Mouse (Mus musculus) liver, postnatal 0 days (tissue): Measurements from ENCODE around the gene Grm4. TPM values are rescaled to one million over a fixed set of nuclear protein-coding genes. Genes with fewer than 3 reads are reported as not detected.

Experiments used
- ATAC-seq: fragments of 200-750 bp; cut with Nextera tagmentation; 2 replicates; pipeline ENCODE4 v1.8.0; 2017; ENCODE audit warnings: mild to moderate bottlenecking, moderate library complexity
- DNase-seq: peaks from one replicate; pipeline ENCODE4 v3.0.0-alpha.2; 2016
- H3K27ac ChIP-seq: fragments of 300-500 bp; sonication (generic); 2 replicates; pipeline ENCODE4 v1.5.1; 2014; ENCODE audit warnings: antibody characterized with exemption, moderate library complexity, mild to moderate bottlenecking, low read depth
- H3K27me3 ChIP-seq: fragments of 300-500 bp; sonication (generic); 2 replicates; pipeline ENCODE4 v1.6.1; 2014; ENCODE audit warnings: low read length, control low read depth, mixed read lengths; ENCODE audit not compliant: insufficient read depth
- H3K36me3 ChIP-seq: fragments of 300-500 bp; sonication (generic); replicated peaks from 2 replicates; pipeline ENCODE4 v1.6.1; 2014; ENCODE audit warnings: mild to moderate bottlenecking, control low read depth, low read length, moderate library complexity, mixed read lengths; ENCODE audit not compliant: insufficient read depth
- H3K4me1 ChIP-seq: fragments of 300-500 bp; sonication (generic); 2 replicates; pipeline ENCODE4 v1.6.1; 2014; ENCODE audit warnings: antibody characterized with exemption, mild to moderate bottlenecking, control low read depth; ENCODE audit not compliant: insufficient read depth
- H3K4me2 ChIP-seq: fragments of 300-500 bp; sonication (generic); 2 replicates; pipeline ENCODE4 v1.6.1; 2014; ENCODE audit warnings: low read depth, mild to moderate bottlenecking, low read length, moderate library complexity, mixed read lengths
- H3K4me3 ChIP-seq: fragments of 300-500 bp; sonication (generic); 2 replicates; pipeline ENCODE4 v1.5.1; 2014; ENCODE audit warnings: low read depth, low read length
- H3K9ac ChIP-seq: fragments of 300-500 bp; sonication (generic); replicated peaks from 2 replicates; pipeline ENCODE4 v1.6.1; 2014; ENCODE audit warnings: mild to moderate bottlenecking, moderate library complexity
- H3K9me3 ChIP-seq: fragments of 300-500 bp; sonication (generic); 2 replicates; pipeline ENCODE4 v1.6.1; 2016; ENCODE audit warnings: mild to moderate bottlenecking, control low read depth, low read length, mixed read lengths
- CTCF ChIP-seq: sonication (generic); IDR thresholded peaks from 2 replicates; pipeline ENCODE4 v1.5.1; 2016; ENCODE audit warnings: antibody characterized with exemption, low read depth
- EP300 ChIP-seq: IDR thresholded peaks from 2 replicates; pipeline ENCODE4 v1.6.1; 2016; ENCODE audit warnings: antibody characterized with exemption, low read depth, mild to moderate bottlenecking
- WGBS: fragments of 180-500 bp; shearing (Covaris S2); extraction: QIAGEN DNeasy Blood & Tissue Kit; methylation state at CpG from one replicate; pipeline ENCODE4 v1.1.7; 2014; ENCODE audit not compliant: insufficient replicate concordance; 5-methylcytosine and 5-hydroxymethylcytosine counted together
- polyA plus RNA-seq: library from polyadenylated mRNA; unstranded; fragments of >200 nt; fragmentation: Nextera tagmentation; extraction: Ambion mirVana; gene quantifications from 2 replicates; pipeline ENCODE4 v1.2.1, GENCODE M21; 2015

Grm4 gene
- polyA plus RNA-seq, 1 experiment from 2014 or later: not detected

GRCm38 (mm10) chr17:27552215-27553201, 31.3 kb upstream of the Grm4 start:
- Histone ChIP-seq H3K9me3 (no peaks in the 10 kb centered on the region), H3K4me1 (peaks cover 40% of the 10 kb centered on the region), H3K27ac (peak overlapping the region; percentile 68), H3K4me3 (no peak overlapping the region), H3K27me3 (no peaks in the 10 kb centered on the region), H3K36me3 (no peaks in the 10 kb centered on the region), H3K4me2 (no peak overlapping the region), H3K9ac (no peak overlapping the region)
- ATAC-seq (no peak), DNase-seq (no peak)
- WGBS: 47% methylated on average over 23 of the region's 23 CpGs
- no peak for TF ChIP-seq EP300
- no peak for TF ChIP-seq CTCF

GRCm38 (mm10) chr17:27551393-27551940, 30.3 kb upstream of the Grm4 start:
- Histone ChIP-seq H3K4me2 (no peak overlapping the region), H3K4me3 (no peak overlapping the region), H3K36me3 (no peaks in the 10 kb centered on the region), H3K27me3 (peaks cover 2% of the 10 kb centered on the region), H3K9ac (no peak overlapping the region), H3K4me1 (peaks cover 40% of the 10 kb centered on the region), H3K9me3 (no peaks in the 10 kb centered on the region), H3K27ac (no peak overlapping the region)
- TF ChIP-seq EP300 (no peak), CTCF (peak; percentile 30; the same call in 1 of the 2 replicates)
- WGBS: 50% methylated on average over 10 of the region's 10 CpGs
- ATAC-seq (no peak), DNase-seq (no peak)

GRCm38 (mm10) chr17:27549234-27549633, 28.0 kb upstream of the Grm4 start:
- WGBS: 61% methylated on average over 8 of the region's 8 CpGs
- DNase-seq: no peak
- no peak overlapping the region for H3K27ac ChIP-seq
- no peak overlapping the region for H3K4me2 ChIP-seq
- no peak overlapping the region for H3K4me3 ChIP-seq
- peaks cover 25% of the 10 kb centered on the region for H3K4me1 ChIP-seq
- no peak overlapping the region for H3K9ac ChIP-seq
- H3K9me3 ChIP-seq: no peaks in the 10 kb centered on the region
- H3K36me3 ChIP-seq: no peaks in the 10 kb centered on the region
- H3K27me3 ChIP-seq: peaks cover 9% of the 10 kb centered on the region
- no peak for ATAC-seq
- TF ChIP-seq CTCF (no peak), EP300 (no peak)

- Histone ChIP-seq H3K4me3 (no peak overlapping the region), H3K9me3 (no peaks in the 10 kb centered on the region), H3K36me3 (no peaks in the 10 kb centered on the region), H3K4me2 (no peak overlapping the region), H3K27me3 (peaks cover 9% of the 10 kb centered on the region), H3K4me1 (peaks cover 16% of the 10 kb centered on the region), H3K9ac (no peak overlapping the region), H3K27ac (no peak overlapping the region)
- ATAC-seq (peak; percentile 52; the same call in 1 of the 2 replicates), DNase-seq (no peak)
- TF ChIP-seq EP300 (no peak), CTCF (no peak)
- WGBS: 64% methylated on average over 9 of the region's 9 CpGs
These were observed 26.2 kb upstream of the Grm4 start for GRCm38 (mm10) chr17:27547253-27547868.

GRCm38 (mm10) chr17:27546574-27547085, 25.4 kb upstream of the Grm4 start:
- ATAC-seq (no peak), DNase-seq (no peak)
- no peak overlapping the region for H3K9ac ChIP-seq
- H3K27me3 ChIP-seq: peaks cover 9% of the 10 kb centered on the region
- no peak overlapping the region for H3K4me3 ChIP-seq
- H3K4me2 ChIP-seq: no peak overlapping the region
- WGBS: 71% methylated on average over 7 of the region's 7 CpGs
- no peaks in the 10 kb centered on the region for H3K36me3 ChIP-seq
- TF ChIP-seq EP300 (no peak), CTCF (no peak)
- no peak overlapping the region for H3K27ac ChIP-seq
- no peaks in the 10 kb centered on the region for H3K9me3 ChIP-seq
- H3K4me1 ChIP-seq: peaks cover 8% of the 10 kb centered on the region; the same call in 1 of the 2 replicates

GRCm38 (mm10) chr17:27545991-27546390, 24.8 kb upstream of the Grm4 start:
- Histone ChIP-seq H3K9ac (no peak overlapping the region), H3K4me3 (no peak overlapping the region), H3K4me1 (peaks cover 8% of the 10 kb centered on the region; the same call in 1 of the 2 replicates), H3K27me3 (peaks cover 9% of the 10 kb centered on the region), H3K4me2 (no peak overlapping the region), H3K9me3 (no peaks in the 10 kb centered on the region), H3K27ac (no peak overlapping the region), H3K36me3 (no peaks in the 10 kb centered on the region)
- TF ChIP-seq CTCF (no peak), EP300 (no peak)
- 52% methylated on average over 12 of the region's 12 CpGs for WGBS
- no peak for DNase-seq
- ATAC-seq: no peak
